Mouse (Mus musculus) forebrain, embryonic 11.5 days (tissue): Measurements from ENCODE around the gene Ola1. TPM values are rescaled to one million over a fixed set of nuclear protein-coding genes. Genes with fewer than 3 reads are reported as not detected.

Experiments used
- ATAC-seq: fragments of 200-750 bp; cut with Nextera tagmentation; replicated peaks from 2 replicates; pipeline ENCODE4 v1.8.0; 2017; ENCODE audit warnings: moderate TSS enrichment; ENCODE audit not compliant: low FRiP score
- DNase-seq: peaks from one replicate; pipeline ENCODE4 v3.0.0-alpha.2; 2017; ENCODE audit warnings: low spot score
- H3K27ac ChIP-seq: fragments of 300-500 bp; sonication (generic); 2 replicates; pipeline ENCODE4 v1.5.1; 2014; ENCODE audit warnings: low read depth, low read length
- H3K27me3 ChIP-seq: fragments of 300-500 bp; sonication (generic); 2 replicates; pipeline ENCODE4 v1.6.1; 2014; ENCODE audit warnings: mild to moderate bottlenecking, low read length, mixed read lengths; ENCODE audit not compliant: control insufficient read depth, insufficient read depth
- H3K36me3 ChIP-seq: fragments of 300-500 bp; sonication (generic); 2 replicates; pipeline ENCODE4 v1.6.1; 2014; ENCODE audit warnings: mild to moderate bottlenecking, low read length, moderate library complexity, mixed read lengths; ENCODE audit not compliant: control insufficient read depth, insufficient read depth
- H3K4me1 ChIP-seq: fragments of 300-500 bp; sonication (generic); replicated peaks from 2 replicates; pipeline ENCODE4 v1.6.1; 2014; ENCODE audit warnings: low read length, mixed read lengths; ENCODE audit not compliant: control insufficient read depth, insufficient read depth
- H3K4me2 ChIP-seq: fragments of 300-500 bp; sonication (generic); 2 replicates; pipeline ENCODE4 v1.6.1; 2014; ENCODE audit warnings: low read depth, mild to moderate bottlenecking, low read length, moderate library complexity, mixed read lengths; ENCODE audit not compliant: severe bottlenecking
- H3K4me3 ChIP-seq: fragments of 300-500 bp; sonication (generic); 2 replicates; pipeline ENCODE4 v1.5.1; 2014; ENCODE audit warnings: low read depth, low read length
- H3K9ac ChIP-seq: fragments of 300-500 bp; sonication (generic); 2 replicates; pipeline ENCODE4 v1.6.1; 2014; ENCODE audit warnings: low read length
- H3K9me3 ChIP-seq: fragments of 300-500 bp; sonication (generic); 2 replicates; pipeline ENCODE4 v1.6.1; 2016; ENCODE audit warnings: low read length, mixed read lengths; ENCODE audit not compliant: control insufficient read depth
- WGBS: fragments of 180-500 bp; shearing (Covaris S2); extraction: QIAGEN DNeasy Blood & Tissue Kit; methylation state at CpG from one replicate; pipeline ENCODE4 v1.1.7; 2014; 5-methylcytosine and 5-hydroxymethylcytosine counted together
- polyA plus RNA-seq: library from polyadenylated mRNA; unstranded; fragments of >200 nt; fragmentation: Nextera tagmentation; extraction: Ambion mirVana; gene quantifications from 2 replicates; pipeline ENCODE4 v1.2.1, GENCODE M21; 2014

Gene Ola1
- polyA plus RNA-seq: 99.8 and 110 TPM in 2 replicates

- 86% methylated on average over 5 of the region's 5 CpGs for WGBS
- no peaks in the 10 kb centered on the region for H3K4me1 ChIP-seq
- H3K36me3 ChIP-seq: no peaks in the 10 kb centered on the region
- no peaks in the 10 kb centered on the region for H3K27me3 ChIP-seq
- no peak within 1 kb of the TSS for H3K4me2 ChIP-seq
- no peak within 1 kb of the TSS for H3K27ac ChIP-seq
- H3K9me3 ChIP-seq: no peaks in the 10 kb centered on the region
- no peak for ATAC-seq
- no peak within 1 kb of the TSS for H3K4me3 ChIP-seq
- no peak within 1 kb of the TSS for H3K9ac ChIP-seq
- DNase-seq: no peak
These were observed at the start of gene Ola1 for GRCm38 (mm10) chr2:73218913-73219312. TSS of gene Ola1 (minus strand) at chr2:73218924.

DNA sequence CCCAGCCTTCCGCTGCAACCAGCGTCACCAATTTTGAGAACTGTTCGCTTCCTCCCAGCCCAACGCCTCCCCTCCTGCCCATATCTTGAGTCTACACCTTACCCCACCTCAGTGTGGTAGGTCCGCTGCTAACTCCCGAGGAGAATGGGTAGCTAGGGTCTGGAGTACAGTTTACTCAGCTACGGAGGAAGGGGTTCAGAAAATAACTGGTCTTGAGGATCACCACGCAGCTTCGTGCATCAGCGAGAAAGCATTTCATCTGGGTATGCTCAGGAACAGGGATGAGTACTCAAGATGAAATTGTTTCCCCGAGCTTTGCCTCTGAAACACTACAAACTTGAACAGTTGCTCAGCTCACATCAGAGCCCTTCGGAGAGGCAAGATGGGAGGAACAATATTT, 49.6 kb upstream of the Ola1 start:
- peaks cover 84% of the 10 kb centered on the region for H3K27me3 ChIP-seq
- no peak overlapping the region for H3K4me3 ChIP-seq
- H3K9me3 ChIP-seq: no peaks in the 10 kb centered on the region
- 2% methylated on average over 12 of the region's 12 CpGs for WGBS
- H3K9ac ChIP-seq: no peak overlapping the region
- ATAC-seq (no peak), DNase-seq (peak; percentile 58)
- H3K4me1 ChIP-seq: peaks cover 30% of the 10 kb centered on the region
- no peak overlapping the region for H3K4me2 ChIP-seq
- H3K27ac ChIP-seq: no peak overlapping the region
- no peaks in the 10 kb centered on the region for H3K36me3 ChIP-seq

GRCm38 (mm10) chr2:73267818-73268217, 49.1 kb upstream of the Ola1 start:
- Histone ChIP-seq H3K36me3 (no peaks in the 10 kb centered on the region), H3K27me3 (peaks cover 84% of the 10 kb centered on the region), H3K4me1 (peaks cover 26% of the 10 kb centered on the region), H3K4me3 (no peak overlapping the region), H3K9me3 (no peaks in the 10 kb centered on the region), H3K9ac (no peak overlapping the region), H3K4me2 (no peak overlapping the region), H3K27ac (no peak overlapping the region)
- DNase-seq: no peak
- WGBS: under 1% methylated on average over 4 of the region's 4 CpGs
- ATAC-seq: no peak

DNA sequence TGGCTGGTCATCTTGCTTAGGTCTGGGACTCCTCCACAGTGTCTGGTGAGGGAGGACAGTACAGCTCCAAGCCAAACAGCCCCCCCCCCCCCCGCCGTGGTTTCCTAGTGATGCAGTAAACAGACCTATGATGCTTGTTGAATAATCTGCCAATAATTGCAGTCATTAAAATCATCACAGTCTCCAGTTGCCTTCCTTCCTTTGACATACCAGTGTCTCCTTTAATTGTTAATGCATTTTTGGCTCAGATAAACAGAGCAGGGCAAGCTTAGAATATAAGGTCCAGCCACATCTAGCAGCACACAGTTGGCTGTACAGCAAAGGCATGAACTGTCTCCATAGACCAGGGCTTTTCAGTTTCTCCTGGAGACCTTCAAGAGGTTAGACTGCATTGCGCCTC, 48.5 kb upstream of the Ola1 start:
- Histone ChIP-seq H3K4me3 (no peak overlapping the region), H3K36me3 (no peaks in the 10 kb centered on the region), H3K4me2 (no peak overlapping the region), H3K9me3 (no peaks in the 10 kb centered on the region), H3K27ac (no peak overlapping the region), H3K4me1 (peaks cover 22% of the 10 kb centered on the region), H3K9ac (no peak overlapping the region), H3K27me3 (peaks cover 84% of the 10 kb centered on the region)
- 7% methylated on average over 3 of the region's 3 CpGs for WGBS
- no peak for ATAC-seq
- no peak for DNase-seq

DNA sequence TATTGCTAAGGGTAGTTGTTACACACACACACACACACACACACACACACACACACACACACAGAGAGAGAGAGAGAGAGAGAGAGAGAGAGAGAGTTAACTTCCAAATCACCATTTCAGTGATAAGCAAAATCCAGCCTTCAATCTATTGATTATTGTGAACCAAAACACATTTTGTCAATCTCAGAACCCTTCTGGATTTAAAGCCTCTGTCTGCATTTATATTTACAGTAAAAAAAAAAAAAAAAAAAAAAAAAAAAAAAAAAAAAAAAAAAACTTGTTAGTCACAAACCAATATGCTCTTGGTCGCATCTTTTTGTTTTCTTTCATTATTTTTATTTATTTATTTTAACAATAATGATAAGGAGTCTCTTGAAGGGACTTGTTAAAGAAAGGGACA, 47.9 kb upstream of the Ola1 start:
- Histone ChIP-seq H3K27me3 (peaks cover 85% of the 10 kb centered on the region), H3K4me2 (no peak overlapping the region), H3K4me1 (peaks cover 20% of the 10 kb centered on the region), H3K36me3 (no peaks in the 10 kb centered on the region), H3K4me3 (no peak overlapping the region), H3K9me3 (no peaks in the 10 kb centered on the region), H3K27ac (no peak overlapping the region), H3K9ac (no peak overlapping the region)
- no peak for ATAC-seq
- no peak for DNase-seq
- WGBS: 59% methylated on average over 1 of the region's 1 CpGs

GRCm38 (mm10) chr2:73266011-73266410, 47.3 kb upstream of the Ola1 start:
- H3K4me1 ChIP-seq: peaks cover 14% of the 10 kb centered on the region

GRCm38 (mm10) chr2:73264611-73265195, 46.0 kb upstream of the Ola1 start:
- peaks cover 11% of the 10 kb centered on the region for H3K4me1 ChIP-seq
- H3K9me3 ChIP-seq: no peaks in the 10 kb centered on the region
- no peak overlapping the region for H3K9ac ChIP-seq
- WGBS: 5% methylated on average over 11 of the region's 11 CpGs
- H3K4me3 ChIP-seq: no peak overlapping the region
- H3K4me2 ChIP-seq: peak overlapping the region; percentile 63
- ATAC-seq (no peak), DNase-seq (no peak)
- peaks cover 67% of the 10 kb centered on the region for H3K27me3 ChIP-seq
- no peaks in the 10 kb centered on the region for H3K36me3 ChIP-seq
- H3K27ac ChIP-seq: no peak overlapping the region

More at GRCm38 (mm10) chr2:73266011-73266410, 47.3 kb upstream of the Ola1 start:
- no peak for ATAC-seq
- WGBS: 3% methylated on average over 5 of the region's 5 CpGs
- Histone ChIP-seq H3K9me3 (no peaks in the 10 kb centered on the region), H3K27ac (no peak overlapping the region), H3K4me2 (no peak overlapping the region), H3K27me3 (peaks cover 79% of the 10 kb centered on the region), H3K36me3 (no peaks in the 10 kb centered on the region), H3K9ac (no peak overlapping the region), H3K4me3 (no peak overlapping the region)
- DNase-seq: peak; percentile 52

DNA sequence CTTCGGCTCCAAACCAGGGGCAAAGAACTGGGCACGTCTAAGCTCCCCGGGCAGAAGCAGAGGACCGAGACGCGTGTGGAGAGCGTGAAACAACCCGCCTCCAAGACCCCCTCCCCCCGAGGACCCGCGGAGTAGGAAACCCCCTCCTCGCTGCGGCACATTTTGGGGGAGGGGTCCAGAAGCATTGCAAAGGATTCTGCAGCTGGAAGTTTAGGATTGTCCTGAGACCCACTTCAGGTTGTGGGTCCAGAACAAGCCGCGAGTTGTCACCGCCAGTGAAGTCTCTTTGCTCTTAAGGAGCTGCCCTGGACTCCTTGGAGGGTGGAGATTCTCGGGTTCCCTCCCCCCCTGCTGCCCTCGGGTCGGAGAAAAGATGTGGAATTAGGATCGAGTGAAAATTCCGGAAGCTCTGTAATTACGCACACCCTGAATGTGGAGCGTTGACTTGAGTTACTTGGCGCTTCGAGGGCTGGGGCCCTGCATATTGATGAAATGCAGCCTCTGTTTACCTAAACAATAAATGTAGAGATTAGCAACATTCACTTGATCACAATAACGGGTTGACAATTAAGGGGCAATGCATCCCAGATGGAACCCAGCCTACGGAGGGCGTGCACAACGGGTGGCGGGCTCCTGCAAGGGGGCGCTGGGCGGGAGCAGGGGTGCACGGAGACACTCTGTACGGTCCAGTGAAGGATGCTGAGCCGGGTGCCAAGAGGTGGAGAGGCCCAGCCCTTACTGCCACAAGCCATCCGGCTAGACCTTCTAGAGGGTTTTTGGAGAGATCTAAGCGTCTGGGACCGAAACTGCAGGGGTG, 45.3 kb upstream of the Ola1 start:
- 1% methylated on average over 38 of the region's 38 CpGs for WGBS
- no peak overlapping the region for H3K27ac ChIP-seq

More for the DNA sequence above, 45.3 kb upstream of the Ola1 start:
- ATAC-seq (peak; percentile 51; the same call in 1 of the 2 replicates), DNase-seq (peak; percentile 68)
- H3K4me1 ChIP-seq: peaks cover 11% of the 10 kb centered on the region
- H3K36me3 ChIP-seq: no peaks in the 10 kb centered on the region
- peak overlapping the region; percentile 63 for H3K4me2 ChIP-seq
- H3K9me3 ChIP-seq: no peaks in the 10 kb centered on the region
- peak overlapping the region; percentile 30 for H3K4me3 ChIP-seq
- peaks cover 62% of the 10 kb centered on the region for H3K27me3 ChIP-seq
- peak overlapping the region; percentile 33 for H3K9ac ChIP-seq
